13 mouse cellular contexts compared by ENCODE assay signal in genomic region chr7:28815230-28815629, GRCm38 (mm10). TPM values are rescaled to one million over a fixed set of nuclear protein-coding genes. Genes with fewer than 3 reads are reported as not detected.
A peak's percentile ranks its signal among the peaks of the same experiment; 100 is the strongest.
DNase-seq lines count a peak whose midpoint lies in the region; ATAC-seq and TF ChIP-seq lines count a peak whose summit lies in the region.
"Had no signal": no experiment of that assay in that cellular context is flagged by ENCODE, and none has a peak within 500 bp of the region (broad histone marks: within the 10 kb centered on the region; RNA-seq: fewer than 3 reads in every experiment).

No protein-coding gene starts in this region.

- peaks cover 77% of the 10 kb centered on the region for H3K36me3 ChIP-seq in heart, embryonic 15.5 days
- peaks cover 88% of the 10 kb centered on the region for H3K36me3 ChIP-seq in lung, embryonic 14.5 days (ENCODE audit: insufficient read depth)
- peaks cover 59% of the 10 kb centered on the region for H3K36me3 ChIP-seq in lung, postnatal 0 days (ENCODE audit: insufficient read depth, low read length)
- H3K36me3 ChIP-seq in MEL (ENCODE audit: control insufficient read depth in 1 of 2, insufficient read depth in 2 of 2, low read length in 2 of 2), result peaks cover 45 to 81% of the 10 kb centered on the region in 2 experiments
- H3K36me3 ChIP-seq in neural tube, embryonic 15.5 days, result peaks cover 72% of the 10 kb centered on the region

- TF ChIP-seq POLR2A in MEL (IDR thresholded peaks at IDR 0.05; ENCODE audit: control insufficient read depth in 1 of 2, insufficient read depth in 1 of 2, low read depth in 1 of 2, low read length in 2 of 2, poor library complexity in 1 of 2), result no peak

- no peak for TF ChIP-seq RAD21 in MEL (IDR thresholded peaks at IDR 0.05; ENCODE audit: low read depth, low read length)

- H3K27me3 ChIP-seq in heart, embryonic 15.5 days, result no peaks in the 10 kb centered on the region
- no peaks in the 10 kb centered on the region for H3K27me3 ChIP-seq in lung, embryonic 14.5 days (ENCODE audit: insufficient read depth, low read length)
- no peaks in the 10 kb centered on the region for H3K27me3 ChIP-seq in lung, postnatal 0 days (replicated peaks; ENCODE audit: insufficient read depth, low read length)
- H3K27me3 ChIP-seq in MEL (ENCODE audit: control insufficient read depth in 1 of 2, insufficient read depth in 2 of 2, low read length in 2 of 2), result no peaks in the 10 kb centered on the region
- H3K27me3 ChIP-seq in neural tube, embryonic 15.5 days (replicated peaks), result no peaks in the 10 kb centered on the region
- H3K27me3 ChIP-seq: kidney, embryonic 15.5 days had no signal

- 0 out of 2 replicates have a peak overlapping the region, but pooled peaks have one; percentile 2 for H3K27ac ChIP-seq in heart, embryonic 15.5 days
- H3K27ac ChIP-seq in lung, embryonic 14.5 days (ENCODE audit: low read depth), result no peak overlapping the region
- H3K27ac ChIP-seq in lung, postnatal 0 days (ENCODE audit: low read length), result no peak overlapping the region
- H3K27ac ChIP-seq in MEL (ENCODE audit: control insufficient read depth, low read depth, low read length), result 0 out of 2 replicates have a peak overlapping the region, but pooled peaks have one; percentile 5
- H3K27ac ChIP-seq in neural tube, embryonic 15.5 days (replicated peaks), result no peak overlapping the region
- H3K27ac ChIP-seq: macrophage had no signal

- H3K9ac ChIP-seq in heart, embryonic 15.5 days, result no peak overlapping the region
- 0 out of 2 replicates have a peak overlapping the region, but pooled peaks have one; percentile 9 for H3K9ac ChIP-seq in lung, embryonic 14.5 days
- no peak overlapping the region for H3K9ac ChIP-seq in lung, postnatal 0 days (replicated peaks; ENCODE audit: low read depth)
- no peak overlapping the region for H3K9ac ChIP-seq in MEL (ENCODE audit: control insufficient read depth, low read depth, low read length, poor library complexity, severe bottlenecking)
- H3K9ac ChIP-seq in neural tube, embryonic 15.5 days (replicated peaks), result 0 out of 2 replicates have a peak overlapping the region, but pooled peaks have one; percentile 1
- H3K9ac ChIP-seq: kidney, embryonic 15.5 days had no signal

- no peak for TF ChIP-seq EP300 in lung, postnatal 0 days (IDR thresholded peaks at IDR 0.05)
- TF ChIP-seq EP300 in MEL (IDR thresholded peaks at IDR 0.05; ENCODE audit: low read depth in 1 of 2, low read length in 2 of 2), result no peak

- no peak overlapping the region for H3K4me3 ChIP-seq in heart, embryonic 15.5 days
- H3K4me3 ChIP-seq in lung, embryonic 14.5 days (ENCODE audit: low read depth, low read length), result no peak overlapping the region
- H3K4me3 ChIP-seq in lung, postnatal 0 days (ENCODE audit: low read depth, low read length), result no peak overlapping the region
- H3K4me3 ChIP-seq in MEL (ENCODE audit: control insufficient read depth in 1 of 2, insufficient read depth in 1 of 2, low read depth in 2 of 2, low read length in 2 of 2), result no peak overlapping the region
- no peak overlapping the region for H3K4me3 ChIP-seq in neural tube, embryonic 15.5 days (replicated peaks)
- H3K4me3 ChIP-seq: kidney, embryonic 15.5 days had no signal

- H3K4me1 ChIP-seq in heart, embryonic 15.5 days (replicated peaks), result peaks cover 78% of the 10 kb centered on the region
- H3K4me1 ChIP-seq in lung, embryonic 14.5 days (ENCODE audit: insufficient read depth), result 0 out of 2 replicates have a peak, but pooled peaks cover 6% of the 10 kb centered on the region
- H3K4me1 ChIP-seq in lung, postnatal 0 days (ENCODE audit: insufficient read depth, low read depth, low read length), result peaks cover 15% of the 10 kb centered on the region; the same call in 1 of the 2 replicates
- peaks cover 23 to 74% of the 10 kb centered on the region in 2 experiments for H3K4me1 ChIP-seq in MEL (ENCODE audit: control insufficient read depth in 1 of 2, insufficient read depth in 2 of 2, low read length in 2 of 2)
- H3K4me1 ChIP-seq in neural tube, embryonic 15.5 days, result peaks cover 66% of the 10 kb centered on the region

- no peak for DNase-seq in heart, adult 9 months (ENCODE audit: low spot score in 2 of 2)
- DNase-seq in lung, embryonic 14.5 days, result no peak
- DNase-seq in lung, postnatal 0 days (ENCODE audit: low spot score), result no peak
- no peak for DNase-seq in MEL (ENCODE audit: low read depth, low spot score)
- no peak for DNase-seq in right cerebral cortex, adult 18-20 months
- DNase-seq: cerebellum, adult 9-10 months; heart, postnatal 36 days; right cerebral cortex, postnatal 25 days had no signal

- no peak overlapping the region for H3K4me2 ChIP-seq in heart, embryonic 15.5 days
- no peak overlapping the region for H3K4me2 ChIP-seq in lung, embryonic 14.5 days
- H3K4me2 ChIP-seq in lung, postnatal 0 days (replicated peaks; ENCODE audit: low read depth, low read length), result no peak overlapping the region
- no peak overlapping the region for H3K4me2 ChIP-seq in neural tube, embryonic 15.5 days
- H3K4me2 ChIP-seq: kidney, embryonic 15.5 days had no signal

- H3K9me3 ChIP-seq in heart, embryonic 15.5 days (replicated peaks), result no peaks in the 10 kb centered on the region
- no peaks in the 10 kb centered on the region for H3K9me3 ChIP-seq in lung, embryonic 14.5 days (ENCODE audit: low read depth, low read length)
- no peaks in the 10 kb centered on the region for H3K9me3 ChIP-seq in lung, postnatal 0 days (ENCODE audit: low read length)
- H3K9me3 ChIP-seq in MEL (replicated peaks; ENCODE audit: insufficient read depth, low read length), result no peaks in the 10 kb centered on the region
- H3K9me3 ChIP-seq in neural tube, embryonic 15.5 days (replicated peaks), result no peaks in the 10 kb centered on the region
- H3K9me3 ChIP-seq: kidney, embryonic 15.5 days had no signal

- no peak for TF ChIP-seq CTCF in lung, embryonic 14.5 days (IDR thresholded peaks at IDR 0.05; ENCODE audit: low read depth)
- TF ChIP-seq CTCF in lung, postnatal 0 days (IDR thresholded peaks at IDR 0.05), result no peak
- TF ChIP-seq CTCF in MEL (IDR thresholded peaks at IDR 0.05 in 2 of 3, conservative IDR thresholded peaks at IDR 0.05 in 1 of 3; ENCODE audit: control insufficient read depth in 1 of 3, insufficient read depth in 1 of 3, low read depth in 2 of 3, low read length in 3 of 3, poor library complexity in 1 of 3, severe bottlenecking in 1 of 3), result no peak

- 88% methylated on average over 9 of the region's 9 CpGs for WGBS in heart, embryonic 15.5 days
- WGBS in lung, embryonic 14.5 days, result 87% methylated on average over 9 of the region's 9 CpGs
- 76% methylated on average over 9 of the region's 9 CpGs for WGBS in lung, postnatal 0 days
- 92% methylated on average over 9 of the region's 9 CpGs for WGBS in neural tube, embryonic 15.5 days

- no peak for ATAC-seq in heart, embryonic 15.5 days (replicated peaks; ENCODE audit: insufficient number of reproducible peaks, insufficient read depth, low FRiP score, low read depth)
- no peak for ATAC-seq in lung, embryonic 14.5 days (ENCODE audit: insufficient read depth)
- ATAC-seq in lung, postnatal 0 days, result no peak
- no peak for ATAC-seq in neural tube, embryonic 15.5 days (ENCODE audit: low FRiP score)
- ATAC-seq: CD4-positive, CD25-positive, alpha-beta regulatory T cell, adult 4 months had no signal

- H3K79me2 ChIP-seq in MEL (ENCODE audit: control insufficient read depth, insufficient read depth, low read length, poor library complexity), result peaks cover 61% of the 10 kb centered on the region

RNA-seq across cellular contexts. Expression of gene Hnrnpl, which starts 6.9 kb away (rescaled TPM):
- 152 and 158 TPM in 2 replicates for polyA plus RNA-seq in heart, embryonic 15.5 days (2015; fragmentation: Nextera tagmentation; extraction: Ambion mirVana)
- polyA plus RNA-seq in lung, embryonic 14.5 days (2014; fragmentation: Nextera tagmentation; extraction: Ambion mirVana), result 254 and 255 TPM in 2 replicates
- polyA plus RNA-seq in lung, postnatal 0 days (2015; fragmentation: Nextera tagmentation; extraction: Ambion mirVana), result 151 and 154 TPM in 2 replicates
- 246 and 303 TPM in 2 replicates for total RNA-seq in MEL (2012; rRNA removed)
- polyA plus RNA-seq in MEL (2012; ENCODE audit: insufficient read depth in 1 of 2, insufficient read length in 2 of 2, low read depth in 1 of 2, low replicate concordance in 2 of 2, missing spikeins in 1 of 2), result 1,000 to 10,000 TPM in 1 of 2 experiments, 100 to 1,000 TPM in 1; 684 to 1,095 TPM
- polyA plus RNA-seq in neural tube, embryonic 15.5 days (2015; fragmentation: Nextera tagmentation; extraction: Ambion mirVana), result 158 and 164 TPM in 2 replicates

RNA-seq across cellular contexts. Expression of gene Ech1, which starts 9.8 kb away (rescaled TPM):
- 224 and 234 TPM in 2 replicates for polyA plus RNA-seq in heart, embryonic 15.5 days (2015; fragmentation: Nextera tagmentation; extraction: Ambion mirVana)
- polyA plus RNA-seq in lung, embryonic 14.5 days (2014; fragmentation: Nextera tagmentation; extraction: Ambion mirVana), result 127 and 133 TPM in 2 replicates
- polyA plus RNA-seq in lung, postnatal 0 days (2015; fragmentation: Nextera tagmentation; extraction: Ambion mirVana), result 287 and 308 TPM in 2 replicates
- total RNA-seq in MEL (2012; rRNA removed), result 82.8 and 99.5 TPM in 2 replicates
- polyA plus RNA-seq in MEL (2012; ENCODE audit: insufficient read depth in 1 of 2, insufficient read length in 2 of 2, low read depth in 1 of 2, low replicate concordance in 2 of 2, missing spikeins in 1 of 2), result 10 to 100 TPM in 1 of 2 experiments, not detected in 1; 74.7 TPM
- polyA plus RNA-seq in neural tube, embryonic 15.5 days (2015; fragmentation: Nextera tagmentation; extraction: Ambion mirVana), result 91.4 and 114 TPM in 2 replicates

RNA-seq across cellular contexts. Expression of gene Lgals4, which starts 18.4 kb away (rescaled TPM):
- polyA plus RNA-seq in heart, embryonic 15.5 days (2015; fragmentation: Nextera tagmentation; extraction: Ambion mirVana), result 8.2 and 9.1 TPM in 2 replicates
- polyA plus RNA-seq in lung, embryonic 14.5 days (2014; fragmentation: Nextera tagmentation; extraction: Ambion mirVana), result 3.2 and 3.7 TPM in 2 replicates
- polyA plus RNA-seq in lung, postnatal 0 days (2015; fragmentation: Nextera tagmentation; extraction: Ambion mirVana), result 14.9 and 15.6 TPM in 2 replicates
- 1.5 and 2.1 TPM in 2 replicates for total RNA-seq in MEL (2012; rRNA removed)
- 1 to 10 TPM in 1 of 2 experiments, not detected in 1; 5.1 TPM for polyA plus RNA-seq in MEL (2012; ENCODE audit: insufficient read depth in 1 of 2, insufficient read length in 2 of 2, low read depth in 1 of 2, low replicate concordance in 2 of 2, missing spikeins in 1 of 2)
- 5.4 and 85.2 TPM in 2 replicates for polyA plus RNA-seq in neural tube, embryonic 15.5 days (2015; fragmentation: Nextera tagmentation; extraction: Ambion mirVana)

RNA-seq across cellular contexts. Expression of gene Rinl, which starts 26.5 kb away (rescaled TPM):
- polyA plus RNA-seq in heart, embryonic 15.5 days (2015; fragmentation: Nextera tagmentation; extraction: Ambion mirVana), result 2.8 and 7.3 TPM in 2 replicates
- polyA plus RNA-seq in lung, embryonic 14.5 days (2014; fragmentation: Nextera tagmentation; extraction: Ambion mirVana), result 6.8 and 6.9 TPM in 2 replicates
- polyA plus RNA-seq in lung, postnatal 0 days (2015; fragmentation: Nextera tagmentation; extraction: Ambion mirVana), result 10.2 and 12.9 TPM in 2 replicates
- total RNA-seq in MEL (2012; rRNA removed), result 32.9 and 39.9 TPM in 2 replicates
- 10 to 100 TPM in 1 of 2 experiments, not detected in 1; 63.9 TPM for polyA plus RNA-seq in MEL (2012; ENCODE audit: insufficient read depth in 1 of 2, insufficient read length in 2 of 2, low read depth in 1 of 2, low replicate concordance in 2 of 2, missing spikeins in 1 of 2)
- 2.9 and 7.0 TPM in 2 replicates for polyA plus RNA-seq in neural tube, embryonic 15.5 days (2015; fragmentation: Nextera tagmentation; extraction: Ambion mirVana)

RNA-seq across cellular contexts. Expression of gene Nfkbib, which starts 47.9 kb away (rescaled TPM):
- 26.6 and 35.8 TPM in 2 replicates for polyA plus RNA-seq in heart, embryonic 15.5 days (2015; fragmentation: Nextera tagmentation; extraction: Ambion mirVana)
- 31.8 and 37.4 TPM in 2 replicates for polyA plus RNA-seq in lung, embryonic 14.5 days (2014; fragmentation: Nextera tagmentation; extraction: Ambion mirVana)
- polyA plus RNA-seq in lung, postnatal 0 days (2015; fragmentation: Nextera tagmentation; extraction: Ambion mirVana), result 42.3 and 42.7 TPM in 2 replicates
- total RNA-seq in MEL (2012; rRNA removed), result 30.7 and 32.9 TPM in 2 replicates
- 10 to 100 TPM in 1 of 2 experiments, not detected in 1; 52.7 TPM for polyA plus RNA-seq in MEL (2012; ENCODE audit: insufficient read depth in 1 of 2, insufficient read length in 2 of 2, low read depth in 1 of 2, low replicate concordance in 2 of 2, missing spikeins in 1 of 2)
- 75.9 and 77.6 TPM in 2 replicates for polyA plus RNA-seq in neural tube, embryonic 15.5 days (2015; fragmentation: Nextera tagmentation; extraction: Ambion mirVana)

Comparison
In these comparisons a context has a peak if more than half of its experiments do, and no peak if none do; other contexts are left out.
1. H3K9ac ChIP-seq: peak in lung, embryonic 14.5 days (single experiment) and neural tube, embryonic 15.5 days (single experiment); none in heart, embryonic 15.5 days (single experiment), lung, postnatal 0 days (single experiment) and MEL (single experiment).
2. H3K27ac ChIP-seq: peak in heart, embryonic 15.5 days (single experiment) and MEL (single experiment); none in lung, embryonic 14.5 days (single experiment), lung, postnatal 0 days (single experiment) and neural tube, embryonic 15.5 days (single experiment).